Mouse (Mus musculus) forebrain, embryonic 16.5 days (tissue): ENCODE results near the gene Lgr6. TPM values are rescaled to one million over a fixed set of nuclear protein-coding genes. Genes with fewer than 3 reads are reported as not detected.

Experiments
- ATAC-seq: fragments of 200-750 bp; cut with Nextera tagmentation; 2 replicates; pipeline ENCODE4 v1.8.0; 2017; ENCODE audit warnings: mild to moderate bottlenecking, moderate library complexity
- H3K27ac ChIP-seq: fragments of 300-500 bp; sonication (generic); 2 replicates; pipeline ENCODE4 v1.5.1; 2014; ENCODE audit warnings: low read length, control low read depth
- H3K27me3 ChIP-seq: fragments of 300-500 bp; sonication (generic); replicated peaks from 2 replicates; pipeline ENCODE4 v1.6.1; 2014; ENCODE audit warnings: low read length; ENCODE audit not compliant: control insufficient read depth, insufficient read depth
- H3K36me3 ChIP-seq: fragments of 300-500 bp; sonication (generic); 2 replicates; pipeline ENCODE4 v1.6.1; 2014; ENCODE audit not compliant: control insufficient read depth, insufficient read depth
- H3K4me1 ChIP-seq: fragments of 300-500 bp; sonication (generic); replicated peaks from 2 replicates; pipeline ENCODE4 v1.6.1; 2014; ENCODE audit warnings: low read length; ENCODE audit not compliant: control insufficient read depth, insufficient read depth
- H3K4me2 ChIP-seq: fragments of 300-500 bp; sonication (generic); 2 replicates; pipeline ENCODE4 v1.6.1; 2014; ENCODE audit warnings: mild to moderate bottlenecking, low read length, control low read depth
- H3K4me3 ChIP-seq: fragments of 300-500 bp; sonication (generic); replicated peaks from 2 replicates; pipeline ENCODE4 v1.5.1; 2014; ENCODE audit warnings: mild to moderate bottlenecking, low read length, control low read depth
- H3K9ac ChIP-seq: fragments of 300-500 bp; sonication (generic); replicated peaks from 2 replicates; pipeline ENCODE4 v1.6.1; 2014; ENCODE audit warnings: low read depth, low read length, control low read depth
- H3K9me3 ChIP-seq: fragments of 300-500 bp; sonication (generic); 2 replicates; pipeline ENCODE4 v1.6.1; 2016; ENCODE audit warnings: low read length; ENCODE audit not compliant: control insufficient read depth
- WGBS: fragments of 180-500 bp; shearing (Covaris S2); extraction: QIAGEN DNeasy Blood & Tissue Kit; methylation state at CpG from one replicate; pipeline ENCODE4 v1.1.7; 2014; 5-methylcytosine and 5-hydroxymethylcytosine counted together
- polyA plus RNA-seq: library from polyadenylated mRNA; unstranded; fragments of >200 nt; fragmentation: Nextera tagmentation; extraction: Ambion mirVana; gene quantifications from 2 replicates; pipeline ENCODE4 v1.2.1, GENCODE M21; 2015

The Lgr6 gene
- polyA plus RNA-seq, 1 experiment from 2014 or later: 0.60 TPM

- Histone ChIP-seq H3K27me3 (0 out of 2 replicates have a peak, but pooled peaks cover 2% of the 10 kb centered on the region), H3K27ac (no peak overlapping the region), H3K4me3 (no peak overlapping the region), H3K4me2 (no peak overlapping the region), H3K9me3 (0 out of 2 replicates have a peak, but pooled peaks cover 3% of the 10 kb centered on the region), H3K9ac (no peak overlapping the region), H3K36me3 (no peaks in the 10 kb centered on the region), H3K4me1 (peaks cover 2% of the 10 kb centered on the region)
- ATAC-seq: no peak
- 63% methylated on average over 5 of the region's 5 CpGs for WGBS
Observed at GRCm38 (mm10) chr1:135072643-135073042, 32.4 kb downstream of the Lgr6 start.

GRCm38 (mm10) chr1:135069841-135070240, 35.2 kb downstream of the Lgr6 start:
- H3K4me2 ChIP-seq: no peak overlapping the region
- 0 out of 2 replicates have a peak, but pooled peaks cover 3% of the 10 kb centered on the region for H3K9me3 ChIP-seq
- 73% methylated on average over 8 of the region's 8 CpGs for WGBS
- H3K4me3 ChIP-seq: no peak overlapping the region
- ATAC-seq: no peak
- H3K4me1 ChIP-seq: no peaks in the 10 kb centered on the region; the same call in 1 of the 2 replicates
- no peak overlapping the region for H3K27ac ChIP-seq
- no peaks in the 10 kb centered on the region for H3K36me3 ChIP-seq
- H3K27me3 ChIP-seq: no peaks in the 10 kb centered on the region
- H3K9ac ChIP-seq: no peak overlapping the region

- Histone ChIP-seq H3K27me3 (no peaks in the 10 kb centered on the region), H3K4me2 (no peak overlapping the region), H3K4me1 (no peaks in the 10 kb centered on the region), H3K4me3 (no peak overlapping the region), H3K36me3 (no peaks in the 10 kb centered on the region), H3K27ac (no peak overlapping the region), H3K9ac (no peak overlapping the region), H3K9me3 (no peaks in the 10 kb centered on the region)
- ATAC-seq: no peak
- WGBS: 87% methylated on average over 2 of the region's 2 CpGs
Observed at GRCm38 (mm10) chr1:135064525-135064924, 40.6 kb downstream of the Lgr6 start.

- WGBS: 63% methylated on average over 5 of the region's 5 CpGs
- H3K4me2 ChIP-seq: no peak overlapping the region
- no peak overlapping the region for H3K9ac ChIP-seq
- no peak for ATAC-seq
- H3K36me3 ChIP-seq: no peaks in the 10 kb centered on the region
- no peak overlapping the region for H3K4me3 ChIP-seq
- no peaks in the 10 kb centered on the region for H3K27me3 ChIP-seq
- no peak overlapping the region for H3K27ac ChIP-seq
- H3K4me1 ChIP-seq: no peaks in the 10 kb centered on the region
- H3K9me3 ChIP-seq: no peaks in the 10 kb centered on the region
Observed at GRCm38 (mm10) chr1:135062936-135063335, 42.1 kb downstream of the Lgr6 start.

GRCm38 (mm10) chr1:135061300-135061699, 43.8 kb downstream of the Lgr6 start:
- H3K9ac ChIP-seq: no peak overlapping the region

GRCm38 (mm10) chr1:135060174-135060573, 44.9 kb downstream of the Lgr6 start:
- H3K36me3 ChIP-seq: no peaks in the 10 kb centered on the region
- no peak overlapping the region for H3K4me2 ChIP-seq
- H3K9me3 ChIP-seq: no peaks in the 10 kb centered on the region
- no peaks in the 10 kb centered on the region for H3K27me3 ChIP-seq
- H3K4me1 ChIP-seq: no peaks in the 10 kb centered on the region
- no peak overlapping the region for H3K27ac ChIP-seq
- 80% methylated on average over 6 of the region's 6 CpGs for WGBS
- no peak overlapping the region for H3K4me3 ChIP-seq
- H3K9ac ChIP-seq: no peak overlapping the region
- ATAC-seq: no peak

More at GRCm38 (mm10) chr1:135061300-135061699, 43.8 kb downstream of the Lgr6 start:
- no peaks in the 10 kb centered on the region for H3K36me3 ChIP-seq
- ATAC-seq: no peak
- 94% methylated on average over 6 of the region's 6 CpGs for WGBS
- no peaks in the 10 kb centered on the region for H3K9me3 ChIP-seq
- no peaks in the 10 kb centered on the region for H3K27me3 ChIP-seq
- H3K4me1 ChIP-seq: no peaks in the 10 kb centered on the region
- no peak overlapping the region for H3K4me2 ChIP-seq
- H3K4me3 ChIP-seq: no peak overlapping the region
- no peak overlapping the region for H3K27ac ChIP-seq

- 82% methylated on average over 8 of the region's 8 CpGs for WGBS
- H3K4me3 ChIP-seq: no peak overlapping the region
- H3K9me3 ChIP-seq: no peaks in the 10 kb centered on the region
- no peak overlapping the region for H3K4me2 ChIP-seq
- no peaks in the 10 kb centered on the region for H3K27me3 ChIP-seq
- no peak overlapping the region for H3K9ac ChIP-seq
- ATAC-seq: no peak
- no peak overlapping the region for H3K27ac ChIP-seq
- H3K4me1 ChIP-seq: no peaks in the 10 kb centered on the region
- no peaks in the 10 kb centered on the region for H3K36me3 ChIP-seq
Observed at GRCm38 (mm10) chr1:135056901-135057300, 48.2 kb downstream of the Lgr6 start.

GRCm38 (mm10) chr1:135054121-135054520, 51.0 kb downstream of the Lgr6 start:
- Histone ChIP-seq H3K27me3 (no peaks in the 10 kb centered on the region), H3K27ac (no peak overlapping the region), H3K9me3 (no peaks in the 10 kb centered on the region), H3K9ac (no peak overlapping the region), H3K36me3 (no peaks in the 10 kb centered on the region), H3K4me1 (no peaks in the 10 kb centered on the region), H3K4me2 (no peak overlapping the region), H3K4me3 (no peak overlapping the region)
- ATAC-seq: no peak
- 84% methylated on average over 5 of the region's 5 CpGs for WGBS

- Histone ChIP-seq H3K9me3 (no peaks in the 10 kb centered on the region), H3K4me1 (no peaks in the 10 kb centered on the region), H3K4me2 (no peak overlapping the region), H3K36me3 (no peaks in the 10 kb centered on the region), H3K27me3 (no peaks in the 10 kb centered on the region), H3K4me3 (no peak overlapping the region), H3K27ac (no peak overlapping the region), H3K9ac (no peak overlapping the region)
- 83% methylated on average over 2 of the region's 2 CpGs for WGBS
- ATAC-seq: no peak
Observed at GRCm38 (mm10) chr1:135044439-135044838, 60.6 kb downstream of the Lgr6 start.

GRCm38 (mm10) chr1:135036297-135036696, 68.8 kb downstream of the Lgr6 start:
- 92% methylated on average over 5 of the region's 5 CpGs for WGBS
- H3K27ac ChIP-seq: no peak overlapping the region
- no peak overlapping the region for H3K9ac ChIP-seq
- H3K27me3 ChIP-seq: no peaks in the 10 kb centered on the region
- H3K4me2 ChIP-seq: no peak overlapping the region
- H3K4me3 ChIP-seq: no peak overlapping the region
- no peaks in the 10 kb centered on the region for H3K9me3 ChIP-seq
- peaks cover 4% of the 10 kb centered on the region; the same call in 1 of the 2 replicates for H3K4me1 ChIP-seq
- ATAC-seq: no peak
- no peaks in the 10 kb centered on the region for H3K36me3 ChIP-seq
